Comparison of ENCODE assay signal across 11 mouse cellular contexts in genomic region chr11:86542851-86543250, GRCm38 (mm10). TPM values are rescaled to one million over a fixed set of nuclear protein-coding genes. Genes with fewer than 3 reads are reported as not detected.
DNase-seq lines count a peak whose midpoint lies in the region; ATAC-seq lines count a peak whose summit lies in the region.
"Had no signal": no experiment of that assay in that cellular context is flagged by ENCODE, and none has a peak within 500 bp of the region (broad histone marks: within the 10 kb centered on the region; RNA-seq: fewer than 3 reads in every experiment).

No protein-coding gene starts in this region.

- H3K36me3 ChIP-seq in erythroblast, embryonic 14.5 days (ENCODE audit: control insufficient read depth) = peaks cover 22% of the 10 kb centered on the region
- H3K36me3 ChIP-seq in kidney, embryonic 15.5 days = 0 out of 2 replicates have a peak, but pooled peaks cover 4% of the 10 kb centered on the region
- no peaks in the 10 kb centered on the region for H3K36me3 ChIP-seq in embryonic facial prominence, embryonic 13.5 days
- no peaks in the 10 kb centered on the region for H3K36me3 ChIP-seq in midbrain, embryonic 16.5 days (ENCODE audit: control insufficient read depth, insufficient read depth, low read length)

- no peaks in the 10 kb centered on the region for H3K9me3 ChIP-seq in erythroblast, embryonic 14.5 days (ENCODE audit: control insufficient read depth, low read length)
- no peaks in the 10 kb centered on the region for H3K9me3 ChIP-seq in kidney, embryonic 15.5 days (replicated peaks)
- no peaks in the 10 kb centered on the region for H3K9me3 ChIP-seq in embryonic facial prominence, embryonic 13.5 days
- H3K9me3 ChIP-seq in midbrain, embryonic 16.5 days (replicated peaks; ENCODE audit: control insufficient read depth, low read length, poor library complexity, severe bottlenecking) = no peaks in the 10 kb centered on the region
- H3K9me3 ChIP-seq: megakaryocyte, embryonic 14.5 days had no signal

- no peak overlapping the region for H3K27ac ChIP-seq in kidney, embryonic 15.5 days
- peak overlapping the region; percentile 44; the same call in 1 of the 2 replicates for H3K27ac ChIP-seq in embryonic facial prominence, embryonic 13.5 days
- H3K27ac ChIP-seq in midbrain, embryonic 16.5 days (ENCODE audit: low read length) = no peak overlapping the region

- ATAC-seq in erythroblast, adult 5-6 weeks (replicated peaks; ENCODE audit: low FRiP score, poor library complexity, severe bottlenecking) = no peak
- ATAC-seq in kidney, embryonic 15.5 days (replicated peaks; ENCODE audit: low FRiP score) = no peak
- ATAC-seq in embryonic facial prominence, embryonic 13.5 days (ENCODE audit: insufficient number of reproducible peaks, insufficient read depth, low FRiP score, low TSS enrichment, low read depth) = no peak
- ATAC-seq in midbrain, embryonic 16.5 days = no peak
- no peak for ATAC-seq in megakaryocyte-erythroid progenitor cell, adult 5-6 weeks (replicated peaks; ENCODE audit: low FRiP score, low TSS enrichment, poor library complexity, severe bottlenecking)
- ATAC-seq: inflammation-experienced regulatory T-cells, adult 6 months had no signal

- WGBS in kidney, embryonic 15.5 days = 91% methylated on average over 1 of the region's 1 CpGs
- 21% methylated on average over 1 of the region's 1 CpGs for WGBS in embryonic facial prominence, embryonic 13.5 days
- WGBS in midbrain, embryonic 16.5 days = 96% methylated on average over 1 of the region's 1 CpGs

- no peak overlapping the region for H3K9ac ChIP-seq in kidney, embryonic 15.5 days
- peak overlapping the region; percentile 32; the same call in 1 of the 2 replicates for H3K9ac ChIP-seq in embryonic facial prominence, embryonic 13.5 days
- no peak overlapping the region for H3K9ac ChIP-seq in midbrain, embryonic 16.5 days (ENCODE audit: low read depth, low read length)

- peaks cover 42% of the 10 kb centered on the region for H3K4me1 ChIP-seq in erythroblast, embryonic 14.5 days (ENCODE audit: control insufficient read depth)
- H3K4me1 ChIP-seq in kidney, embryonic 15.5 days = peaks cover 16% of the 10 kb centered on the region
- peaks cover 25% of the 10 kb centered on the region for H3K4me1 ChIP-seq in embryonic facial prominence, embryonic 13.5 days
- peaks cover 17% of the 10 kb centered on the region for H3K4me1 ChIP-seq in midbrain, embryonic 16.5 days (ENCODE audit: control insufficient read depth, insufficient read depth, low read length)

- H3K4me3 ChIP-seq in erythroblast, embryonic 14.5 days (replicated peaks) = peak overlapping the region; percentile 86
- no peak overlapping the region for H3K4me3 ChIP-seq in kidney, embryonic 15.5 days (replicated peaks)
- H3K4me3 ChIP-seq in embryonic facial prominence, embryonic 13.5 days = peak overlapping the region; percentile 94
- no peak overlapping the region for H3K4me3 ChIP-seq in midbrain, embryonic 16.5 days (ENCODE audit: low read depth, low read length)

- DNase-seq in kidney, adult 9 months = no peak
- DNase-seq in adrenal gland, adult 8-10 months = no peak
- DNase-seq: right cerebral cortex, postnatal 25 days had no signal

- H3K27me3 ChIP-seq in erythroblast, embryonic 14.5 days (ENCODE audit: control insufficient read depth) = no peaks in the 10 kb centered on the region
- no peaks in the 10 kb centered on the region for H3K27me3 ChIP-seq in kidney, embryonic 15.5 days
- no peaks in the 10 kb centered on the region for H3K27me3 ChIP-seq in embryonic facial prominence, embryonic 13.5 days
- no peaks in the 10 kb centered on the region for H3K27me3 ChIP-seq in midbrain, embryonic 16.5 days (ENCODE audit: control insufficient read depth, insufficient read depth, low read depth, low read length)
- H3K27me3 ChIP-seq: megakaryocyte, embryonic 14.5 days had no signal

- 0 out of 2 replicates have a peak overlapping the region, but pooled peaks have one; percentile 66 for H3K4me2 ChIP-seq in kidney, embryonic 15.5 days
- H3K4me2 ChIP-seq in embryonic facial prominence, embryonic 13.5 days = peak overlapping the region; percentile 80
- H3K4me2 ChIP-seq in midbrain, embryonic 16.5 days (ENCODE audit: low read length) = 0 out of 2 replicates have a peak overlapping the region, but pooled peaks have one; percentile 9

RNA-seq across cellular contexts. Expression of gene Rps6kb1, which starts 1.8 kb away (rescaled TPM):
- polyA plus RNA-seq in erythroblast, embryonic 14.5 days (2012) = 0.57 and 1.4 TPM in 2 replicates
- total RNA-seq in erythroblast, adult 5-6 weeks (2015; ENCODE audit: low replicate concordance) = 7.5 and 12.7 TPM in 2 replicates
- total RNA-seq in erythroblast, adult 5-6 weeks (2017; ENCODE audit: low replicate concordance) = 20.2 and 24.7 TPM in 2 replicates
- 60.9 and 70.7 TPM in 2 replicates for polyA plus RNA-seq in kidney, embryonic 15.5 days (2015; fragmentation: Nextera tagmentation; extraction: Ambion mirVana)
- polyA plus RNA-seq in embryonic facial prominence, embryonic 13.5 days (2015; fragmentation: Nextera tagmentation; extraction: Ambion mirVana) = 77.8 and 78.9 TPM in 2 replicates
- 53.2 and 53.3 TPM in 2 replicates for polyA plus RNA-seq in midbrain, embryonic 16.5 days (2015; fragmentation: Nextera tagmentation; extraction: Ambion mirVana)
- 10 to 100 TPM; 37.4 to 52.1 (median 46.9) TPM for total RNA-seq in adrenal gland, adult 8-10 months (2022)
- 45.2 and 49.5 TPM in 2 replicates for total RNA-seq in megakaryocyte-erythroid progenitor cell, adult 5-6 weeks (2014; fragmentation: Nextera tagmentation)
- 45.4 and 52.7 TPM in 2 replicates for total RNA-seq in megakaryocyte-erythroid progenitor cell, adult 5-6 weeks (2017)

RNA-seq across cellular contexts. Expression of gene Tubd1, which starts 1.9 kb away (rescaled TPM):
- polyA plus RNA-seq in erythroblast, embryonic 14.5 days (2012) = 0.02 and 0.09 TPM in 2 replicates
- 0.77 and 8.8 TPM in 2 replicates for total RNA-seq in erythroblast, adult 5-6 weeks (2015; ENCODE audit: low replicate concordance)
- 2.6 and 5.4 TPM in 2 replicates for total RNA-seq in erythroblast, adult 5-6 weeks (2017; ENCODE audit: low replicate concordance)
- 10.3 and 10.5 TPM in 2 replicates for polyA plus RNA-seq in kidney, embryonic 15.5 days (2015; fragmentation: Nextera tagmentation; extraction: Ambion mirVana)
- polyA plus RNA-seq in embryonic facial prominence, embryonic 13.5 days (2015; fragmentation: Nextera tagmentation; extraction: Ambion mirVana) = 13.5 and 13.8 TPM in 2 replicates
- polyA plus RNA-seq in midbrain, embryonic 16.5 days (2015; fragmentation: Nextera tagmentation; extraction: Ambion mirVana) = 6.4 and 7.8 TPM in 2 replicates
- 10 to 100 TPM; 10.5 to 11.5 (median 11.4) TPM for total RNA-seq in adrenal gland, adult 8-10 months (2022)
- 17.5 and 20.8 TPM in 2 replicates for total RNA-seq in megakaryocyte-erythroid progenitor cell, adult 5-6 weeks (2014; fragmentation: Nextera tagmentation)
- total RNA-seq in megakaryocyte-erythroid progenitor cell, adult 5-6 weeks (2017) = 13.7 and 20.5 TPM in 2 replicates

RNA-seq across cellular contexts. Expression of gene Rnft1, which starts 58.4 kb away (rescaled TPM):
- polyA plus RNA-seq in erythroblast, embryonic 14.5 days (2012) = 0.10 and 0.13 TPM in 2 replicates
- 1.3 and 1.7 TPM in 2 replicates for total RNA-seq in erythroblast, adult 5-6 weeks (2015; ENCODE audit: low replicate concordance)
- 2.3 and 2.8 TPM in 2 replicates for total RNA-seq in erythroblast, adult 5-6 weeks (2017; ENCODE audit: low replicate concordance)
- polyA plus RNA-seq in kidney, embryonic 15.5 days (2015; fragmentation: Nextera tagmentation; extraction: Ambion mirVana) = 42.3 and 45.9 TPM in 2 replicates
- polyA plus RNA-seq in embryonic facial prominence, embryonic 13.5 days (2015; fragmentation: Nextera tagmentation; extraction: Ambion mirVana) = 36.0 and 38.6 TPM in 2 replicates
- 14.4 and 14.5 TPM in 2 replicates for polyA plus RNA-seq in midbrain, embryonic 16.5 days (2015; fragmentation: Nextera tagmentation; extraction: Ambion mirVana)
- total RNA-seq in adrenal gland, adult 8-10 months (2022) = 10 to 100 TPM; 31.1 to 40.7 (median 35.9) TPM
- 6.9 and 11.3 TPM in 2 replicates for total RNA-seq in megakaryocyte-erythroid progenitor cell, adult 5-6 weeks (2014; fragmentation: Nextera tagmentation)
- total RNA-seq in megakaryocyte-erythroid progenitor cell, adult 5-6 weeks (2017) = 8.4 and 13.1 TPM in 2 replicates

Comparison
In these comparisons a context has a peak if more than half of its experiments do, and no peak if none do; other contexts are left out.
1. H3K4me3 ChIP-seq: peak in erythroblast, embryonic 14.5 days (single experiment) and embryonic facial prominence, embryonic 13.5 days (single experiment); none in kidney, embryonic 15.5 days (single experiment) and midbrain, embryonic 16.5 days (single experiment).
2. H3K4me2 ChIP-seq: peak in every context shown above with its lines; median percentile 80 in embryonic facial prominence, embryonic 13.5 days; 66 in kidney, embryonic 15.5 days; 9 in midbrain, embryonic 16.5 days.
3. RNA of gene Rps6kb1, which starts 1.8 kb away (polyA plus RNA-seq): 77.8 to 78.9 TPM in embryonic facial prominence, embryonic 13.5 days, 60.9 to 70.7 TPM in kidney, embryonic 15.5 days and 53.2 to 53.3 TPM in midbrain, embryonic 16.5 days; 0.57 to 1.4 TPM in erythroblast, embryonic 14.5 days; every median in the first group is over 10 times any median in the second.
4. RNA of gene Rnft1, which starts 58.4 kb away (polyA plus RNA-seq): 42.3 to 45.9 TPM in kidney, embryonic 15.5 days, 36.0 to 38.6 TPM in embryonic facial prominence, embryonic 13.5 days and 14.4 to 14.5 TPM in midbrain, embryonic 16.5 days; 0.10 to 0.13 TPM in erythroblast, embryonic 14.5 days; every median in the first group is over 10 times any median in the second.